8 mouse cellular contexts compared by ENCODE assay signal in the genomic region with DNA sequence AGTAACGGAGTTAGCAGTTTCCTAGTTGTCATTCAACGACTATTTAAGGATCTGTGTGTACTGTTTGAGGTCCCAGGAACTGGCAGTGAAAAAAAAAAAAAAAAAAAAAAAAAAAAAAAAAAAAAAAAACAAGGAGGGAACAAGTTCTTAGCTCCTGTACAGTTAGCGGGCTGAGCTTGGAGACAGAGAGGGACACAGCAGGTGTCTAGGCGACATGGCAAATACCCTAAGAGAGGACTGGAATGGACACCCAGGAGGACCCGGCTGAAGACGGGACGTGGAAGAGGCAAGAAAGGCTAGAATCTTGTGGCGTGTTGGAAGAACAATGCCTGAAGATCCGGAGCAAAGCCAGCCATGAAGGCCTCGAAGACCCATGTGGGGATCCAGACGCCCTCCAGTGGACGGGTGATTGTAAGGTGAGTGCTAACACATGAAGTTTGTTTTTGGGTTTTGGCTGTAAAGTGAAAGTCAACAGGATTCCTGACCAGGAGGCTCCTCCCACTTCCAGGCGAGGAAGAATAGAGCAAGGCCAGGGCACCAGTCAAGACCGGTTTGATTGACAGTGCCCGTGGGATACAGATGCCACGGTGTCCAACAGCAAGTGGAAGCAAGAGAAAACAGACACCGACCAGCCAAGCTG. TPM values are rescaled to one million over a fixed set of nuclear protein-coding genes. Genes with fewer than 3 reads are reported as not detected.
DNase-seq lines count a peak whose midpoint lies in the region; ATAC-seq and TF ChIP-seq lines count a peak whose summit lies in the region.

No protein-coding gene starts in this region.

- H3K4me2 ChIP-seq in hindbrain, postnatal 0 days (ENCODE audit: low read depth, low read length), result no peak overlapping the region
- peak overlapping the region; percentile 60 for H3K4me2 ChIP-seq in liver, embryonic 12.5 days
- peak overlapping the region; percentile 41 for H3K4me2 ChIP-seq in stomach, embryonic 16.5 days (ENCODE audit: low read depth, low read length)

- no peak overlapping the region for H3K9ac ChIP-seq in hindbrain, postnatal 0 days (replicated peaks; ENCODE audit: low read length)
- no peak overlapping the region for H3K9ac ChIP-seq in liver, embryonic 12.5 days
- 0 out of 2 replicates have a peak overlapping the region, but pooled peaks have one; percentile 3 for H3K9ac ChIP-seq in stomach, embryonic 16.5 days (ENCODE audit: low read length)

- no peak for DNase-seq in left cerebral cortex, adult 2 months (ENCODE audit: extremely low spot score in 1 of 2, low spot score in 2 of 2)
- DNase-seq in left cerebral cortex, adult 8-10 months (ENCODE audit: low spot score in 2 of 2), result no peak
- peak; percentile 65 for DNase-seq in embryo, embryonic 10 days (ENCODE audit: low spot score)
- peak; percentile 18 for DNase-seq in hindbrain, postnatal 0 days (ENCODE audit: low spot score)
- DNase-seq in cerebellum, postnatal 4 days (ENCODE audit: low spot score in 2 of 2), result no peak
- DNase-seq in spleen, postnatal 14 days (ENCODE audit: low spot score in 2 of 2), result no peak

- intact Hi-C loops in left cerebral cortex, adult 2 months (cut with DNase I), result no loop called here

- peak; percentile 10 for TF ChIP-seq CTCF in left cerebral cortex, adult 2 months (IDR thresholded peaks at IDR 0.05)
- peak; percentile 18; the same call in 1 of the 2 replicates for TF ChIP-seq CTCF in hindbrain, postnatal 0 days (IDR thresholded peaks at IDR 0.05; ENCODE audit: low read depth)

- no peak for ATAC-seq in hindbrain, postnatal 0 days
- peak; percentile 61; the same call in 1 of the 2 replicates for ATAC-seq in liver, embryonic 12.5 days
- peak; percentile 22; the same call in 1 of the 2 replicates for ATAC-seq in stomach, embryonic 16.5 days (ENCODE audit: insufficient read depth, low FRiP score)

- WGBS in hindbrain, postnatal 0 days, result 26% methylated on average over 17 of the region's 17 CpGs
- WGBS in liver, embryonic 12.5 days (ENCODE audit: insufficient replicate concordance), result 25% methylated on average over 17 of the region's 17 CpGs
- WGBS in stomach, embryonic 16.5 days, result 26% methylated on average over 17 of the region's 17 CpGs

- H3K36me3 ChIP-seq in hindbrain, postnatal 0 days (ENCODE audit: insufficient read depth, low read length), result no peaks in the 10 kb centered on the region
- H3K36me3 ChIP-seq in liver, embryonic 12.5 days, result no peaks in the 10 kb centered on the region
- no peaks in the 10 kb centered on the region for H3K36me3 ChIP-seq in stomach, embryonic 16.5 days (ENCODE audit: control insufficient read depth, insufficient read depth, low read length)

- no peaks in the 10 kb centered on the region for H3K4me1 ChIP-seq in hindbrain, postnatal 0 days (ENCODE audit: insufficient read depth, low read length)
- H3K4me1 ChIP-seq in liver, embryonic 12.5 days, result no peaks in the 10 kb centered on the region; the same call in 1 of the 2 replicates
- H3K4me1 ChIP-seq in stomach, embryonic 16.5 days (ENCODE audit: control insufficient read depth, insufficient read depth, low read length), result no peaks in the 10 kb centered on the region

- no peak overlapping the region for H3K4me3 ChIP-seq in left cerebral cortex, adult 2 months
- H3K4me3 ChIP-seq in hindbrain, postnatal 0 days (ENCODE audit: low read length), result no peak overlapping the region
- peak overlapping the region; percentile 38 for H3K4me3 ChIP-seq in liver, embryonic 12.5 days
- H3K4me3 ChIP-seq in stomach, embryonic 16.5 days (replicated peaks; ENCODE audit: low read length), result peak overlapping the region; percentile 15

- 0 out of 2 replicates have a peak, but pooled peaks cover 12% of the 10 kb centered on the region for H3K27me3 ChIP-seq in hindbrain, postnatal 0 days (ENCODE audit: insufficient read depth, low read length)
- peaks cover 15% of the 10 kb centered on the region for H3K27me3 ChIP-seq in liver, embryonic 12.5 days (replicated peaks)
- no peaks in the 10 kb centered on the region for H3K27me3 ChIP-seq in stomach, embryonic 16.5 days (ENCODE audit: control insufficient read depth, insufficient read depth, low read length)

- no peaks in the 10 kb centered on the region for H3K9me3 ChIP-seq in hindbrain, postnatal 0 days (ENCODE audit: low read length)
- H3K9me3 ChIP-seq in liver, embryonic 12.5 days (replicated peaks), result no peaks in the 10 kb centered on the region
- no peaks in the 10 kb centered on the region for H3K9me3 ChIP-seq in stomach, embryonic 16.5 days (replicated peaks; ENCODE audit: control insufficient read depth, low read length)

- H3K27ac ChIP-seq in left cerebral cortex, adult 2 months, result no peak overlapping the region
- no peak overlapping the region for H3K27ac ChIP-seq in hindbrain, postnatal 0 days
- no peak overlapping the region for H3K27ac ChIP-seq in liver, embryonic 12.5 days
- no peak overlapping the region for H3K27ac ChIP-seq in stomach, embryonic 16.5 days (ENCODE audit: low read length)

RNA-seq across cellular contexts. Expression of a gene that starts 8.6 kb away (rescaled TPM):
- total RNA-seq in left cerebral cortex, adult 2 months (2021), result under 1 TPM in 1 of 2 experiments, not detected in 1; 0.11 TPM
- total RNA-seq in left cerebral cortex, adult 8-10 months (2022), result under 1 TPM; 0.11 to 0.93 (median 0.36) TPM
- 0.25 and 0.42 TPM in 2 replicates for total RNA-seq in hindbrain, postnatal 0 days (2014; rRNA removed)
- polyA plus RNA-seq in hindbrain, postnatal 0 days (2015; fragmentation: Nextera tagmentation; extraction: Ambion mirVana), result 0.33 and 0.47 TPM in 2 replicates
- 0.60 and 0.87 TPM in 2 replicates for polyA plus RNA-seq in liver, embryonic 12.5 days (2016; fragmentation: Nextera tagmentation; extraction: Ambion mirVana)
- polyA plus RNA-seq in stomach, embryonic 16.5 days (2015; fragmentation: Nextera tagmentation; extraction: Ambion mirVana), result 38.6 and 42.7 TPM in 2 replicates

RNA-seq across cellular contexts. Expression of a gene that starts 47.0 kb away (rescaled TPM):
- 1 to 10 TPM; 4.1 to 5.7 TPM for total RNA-seq in left cerebral cortex, adult 2 months (2021)
- total RNA-seq in left cerebral cortex, adult 8-10 months (2022), result 10 to 100 TPM; 11.2 to 13.2 (median 12.5) TPM
- total RNA-seq in hindbrain, postnatal 0 days (2014; rRNA removed), result 10.9 and 16.1 TPM in 2 replicates
- polyA plus RNA-seq in hindbrain, postnatal 0 days (2015; fragmentation: Nextera tagmentation; extraction: Ambion mirVana), result 5.4 and 6.1 TPM in 2 replicates
- 4.8 and 5.0 TPM in 2 replicates for polyA plus RNA-seq in liver, embryonic 12.5 days (2016; fragmentation: Nextera tagmentation; extraction: Ambion mirVana)
- polyA plus RNA-seq in stomach, embryonic 16.5 days (2015; fragmentation: Nextera tagmentation; extraction: Ambion mirVana), result 9.8 and 11.0 TPM in 2 replicates

Comparison
In these comparisons a context has a peak if more than half of its experiments do, and no peak if none do; other contexts are left out.
1. DNase-seq: peak in embryo, embryonic 10 days (single experiment) and hindbrain, postnatal 0 days (single experiment); none in left cerebral cortex, adult 2 months (0 of 2), left cerebral cortex, adult 8-10 months (0 of 2), cerebellum, postnatal 4 days (0 of 2) and spleen, postnatal 14 days (0 of 2).
2. H3K4me3 ChIP-seq: peak in liver, embryonic 12.5 days (single experiment) and stomach, embryonic 16.5 days (single experiment); none in left cerebral cortex, adult 2 months (single experiment) and hindbrain, postnatal 0 days (single experiment).